Mouse (Mus musculus) urinary bladder, postnatal 14 days (tissue): ENCODE measurements around the gene Tmem125.
"Not testable (repeated sequence)": the region's sequence is repeated elsewhere in the genome, so short reads cannot be mapped to it uniquely, and the experiment has no call there.

Source experiments
- DNase-seq: peaks from one replicate; pipeline ENCODE4 v3.0.0; 2021; ENCODE audit warnings: low spot score

Tmem125 gene

DNA sequence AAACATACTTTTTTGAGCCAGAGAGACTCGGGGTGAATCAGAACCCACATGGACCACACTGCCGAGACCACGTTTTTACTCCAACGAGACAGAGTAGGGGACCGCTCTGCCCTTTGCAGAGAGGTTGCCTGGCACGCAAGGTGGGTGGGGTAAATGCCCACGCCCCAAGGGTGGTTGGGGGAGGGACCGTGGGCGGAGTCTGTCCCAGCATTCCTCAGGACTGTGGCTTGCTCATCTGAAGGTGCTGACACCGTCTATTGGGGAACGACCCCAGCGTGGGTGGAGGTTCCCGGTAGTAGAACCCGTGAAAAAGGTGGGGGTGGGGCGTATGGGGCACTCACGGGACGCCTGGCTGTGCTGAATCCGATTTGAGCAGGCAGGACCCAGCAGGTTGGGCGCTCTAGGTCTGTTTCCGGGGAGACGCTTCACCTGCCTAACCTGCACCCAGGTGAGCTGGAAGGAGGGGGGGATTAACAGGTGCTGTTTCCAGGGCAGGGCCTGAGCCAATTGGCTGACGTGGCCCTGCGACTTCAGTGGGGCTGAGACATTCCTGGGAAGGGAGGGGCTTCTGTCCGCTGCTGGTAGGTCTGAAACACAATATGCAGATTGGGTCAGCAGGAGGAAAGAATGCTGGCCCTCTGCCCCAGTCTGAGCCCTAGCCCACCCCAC is at the start of gene Tmem125:
Gene Tmem125 (minus strand): TSS at position 453 of the 669 bp plus-strand sequence.
- DNase-seq = peak; percentile 83

DNA sequence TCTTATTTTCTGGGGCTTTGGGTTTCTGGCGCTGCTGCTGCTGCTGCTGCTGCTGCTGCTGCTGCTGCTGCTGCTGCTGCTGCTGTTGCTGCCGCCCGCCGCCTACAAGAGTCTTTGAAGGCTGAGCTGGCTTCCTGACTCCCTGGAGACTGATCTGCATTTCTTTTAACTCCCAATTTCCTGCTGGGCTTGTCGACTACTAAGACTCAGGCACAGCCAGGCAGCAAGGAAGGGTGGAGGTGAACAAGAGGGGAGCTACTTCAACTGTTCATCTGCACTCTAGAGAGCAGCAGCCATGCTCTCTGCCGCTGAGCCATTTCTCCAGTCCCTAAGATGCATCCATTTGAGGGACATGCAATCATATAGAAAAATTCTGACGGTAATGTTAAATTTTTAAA is 45.9 kb upstream of the Tmem125 start:
- no peak for DNase-seq

DNA sequence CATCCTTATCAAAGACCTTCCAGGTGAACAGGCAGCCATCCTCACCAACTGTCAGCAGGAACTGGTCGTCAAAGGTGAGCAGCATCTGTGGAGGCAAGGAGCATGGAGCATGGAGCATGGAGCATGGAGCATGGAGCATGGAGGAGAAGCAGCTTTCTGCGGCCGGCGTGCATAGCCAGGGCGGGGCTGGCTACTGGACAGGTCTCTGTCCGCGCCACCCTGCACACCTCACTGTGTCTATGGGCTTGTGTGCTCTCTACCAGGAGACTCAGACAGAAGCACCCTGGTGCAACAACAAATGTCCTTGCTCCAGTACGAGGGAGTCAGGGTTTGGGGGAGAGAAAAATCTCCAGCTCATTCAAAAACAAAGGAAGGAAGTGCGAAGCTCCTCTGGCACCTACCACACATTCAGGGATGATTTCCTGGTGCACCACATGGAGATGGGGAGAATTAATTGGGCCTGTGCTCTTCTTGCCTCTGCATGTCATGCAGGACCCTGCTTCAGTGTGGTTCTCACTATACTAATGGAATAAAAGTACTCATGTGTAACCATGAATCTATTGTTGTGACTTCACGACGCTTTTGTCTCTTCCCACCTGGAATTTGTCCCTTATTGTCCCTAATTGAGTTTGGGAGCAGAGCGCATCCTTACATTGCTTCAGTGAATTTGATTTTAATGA is 45.3 kb upstream of the Tmem125 start:
- DNase-seq = no peak

DNA sequence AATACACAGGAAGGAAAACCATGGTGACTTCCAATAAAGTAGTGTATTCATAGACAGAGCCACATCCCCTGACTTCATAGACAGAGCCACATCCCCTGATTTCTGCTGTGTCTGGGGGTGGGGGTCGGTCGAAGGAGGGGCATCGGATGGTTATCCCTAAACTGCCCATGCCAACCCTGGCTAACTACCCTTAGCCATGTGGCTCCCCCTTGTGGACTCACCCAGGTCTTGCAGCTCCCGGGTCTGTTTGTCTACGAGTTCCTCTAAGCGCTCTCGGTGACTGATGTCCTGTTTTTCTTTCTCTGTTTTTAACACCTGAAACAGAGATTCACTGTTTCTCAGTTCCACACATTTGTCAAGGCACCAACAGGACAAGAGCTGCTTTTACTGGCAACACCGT is 38.8 kb upstream of the Tmem125 start:
- no peak for DNase-seq

DNA sequence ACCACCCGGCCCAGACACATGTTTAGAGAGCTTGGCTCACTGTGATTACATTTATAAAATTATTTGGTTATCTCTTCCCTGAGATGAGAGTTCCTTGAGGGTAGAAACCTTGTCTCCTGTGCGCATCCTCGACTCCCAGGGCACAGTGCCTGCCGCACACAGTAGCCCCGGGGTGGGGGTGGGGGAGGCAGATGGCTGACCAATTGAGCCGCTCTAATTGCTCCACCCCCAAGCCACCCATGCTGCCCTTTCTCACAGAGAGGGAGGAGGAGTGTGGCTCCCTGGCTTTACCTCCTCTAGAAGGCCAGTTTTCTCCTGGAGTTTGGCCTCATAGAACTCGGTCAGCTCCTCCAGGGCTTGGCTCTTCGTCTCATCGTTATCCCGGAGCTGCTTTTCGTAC is 37.7 kb upstream of the Tmem125 start:
- DNase-seq = no peak

DNA sequence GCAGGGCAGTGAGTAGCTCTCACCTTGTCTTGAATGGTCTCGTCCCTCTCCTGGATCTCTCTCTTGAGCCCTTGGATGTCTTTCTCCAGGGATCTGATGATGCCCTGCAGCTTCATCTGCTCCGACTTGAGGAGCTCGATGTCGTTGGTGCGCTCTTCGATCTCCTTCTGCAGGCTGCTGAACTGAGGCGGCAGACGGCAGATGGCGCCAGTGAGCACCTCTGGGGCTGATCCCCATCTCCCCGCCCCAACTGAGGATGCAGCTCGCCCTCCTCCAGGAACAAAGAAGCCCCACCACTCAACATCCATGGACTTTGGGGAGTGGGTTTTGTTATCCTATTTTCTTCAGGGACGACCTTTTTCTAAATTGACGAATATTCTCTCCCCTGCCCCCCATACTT is 35.5 kb upstream of the Tmem125 start:
- DNase-seq = peak; percentile 44

DNA sequence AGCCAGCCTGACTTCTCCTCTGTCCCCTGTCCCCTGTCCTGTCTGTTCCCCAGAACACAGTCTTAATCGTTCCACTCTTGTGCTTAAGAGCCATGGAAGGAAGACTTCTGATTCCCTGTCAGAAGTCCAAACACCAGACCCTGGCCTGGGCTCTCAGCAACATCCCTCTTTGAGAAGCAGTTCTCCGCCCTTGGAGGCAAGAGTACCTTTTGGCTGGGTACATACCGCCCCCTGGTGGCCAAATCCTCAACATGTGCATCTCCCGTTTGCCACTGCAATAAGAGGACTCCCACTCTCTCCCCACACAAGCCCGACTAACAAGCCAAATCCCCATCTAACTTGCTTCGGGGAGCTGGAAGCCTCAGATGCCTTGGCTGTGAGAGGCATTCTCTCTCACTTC is 32.3 kb upstream of the Tmem125 start:
- DNase-seq = peak; percentile 88

DNA sequence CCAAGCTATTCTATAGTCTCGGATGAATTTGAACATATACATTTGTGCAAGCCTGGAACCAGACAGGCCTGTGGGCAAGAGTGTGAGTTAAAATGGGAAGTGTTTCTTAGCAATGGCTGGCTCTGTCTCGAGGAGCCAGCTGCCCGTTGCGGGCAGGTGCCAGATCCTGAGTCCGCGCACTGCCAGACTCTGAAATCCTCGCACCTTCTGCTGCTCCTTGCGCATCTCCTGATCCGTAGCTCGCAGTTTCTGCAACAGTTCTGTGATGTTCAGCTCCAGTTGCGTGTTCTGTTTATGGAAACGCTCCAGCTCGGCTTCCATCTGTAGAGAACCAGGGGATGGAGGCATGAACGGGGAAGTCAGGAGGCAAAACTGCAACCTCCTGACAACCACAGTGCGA is 27.6 kb upstream of the Tmem125 start:
- DNase-seq = no peak

DNA sequence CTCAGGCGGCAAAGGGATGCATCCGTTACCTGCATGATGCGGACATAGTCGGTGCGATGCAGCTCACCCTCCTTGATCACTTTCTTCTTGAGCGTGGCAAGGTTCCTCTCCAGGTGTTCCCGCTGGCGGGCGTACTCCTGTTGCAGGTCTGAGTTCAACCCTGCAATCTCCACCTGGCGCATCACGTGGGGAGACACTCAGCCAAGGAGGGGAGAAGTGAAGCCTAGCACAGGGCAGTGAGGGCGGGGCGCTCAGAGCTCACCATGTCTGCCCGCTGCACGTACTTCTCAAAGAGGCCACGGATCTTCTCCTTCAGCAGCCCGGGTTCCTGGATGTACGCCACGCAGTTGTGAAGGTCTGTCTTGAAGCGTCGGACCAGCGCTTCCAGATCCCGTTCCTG is 25.5 kb upstream of the Tmem125 start:
- DNase-seq = no peak

DNA sequence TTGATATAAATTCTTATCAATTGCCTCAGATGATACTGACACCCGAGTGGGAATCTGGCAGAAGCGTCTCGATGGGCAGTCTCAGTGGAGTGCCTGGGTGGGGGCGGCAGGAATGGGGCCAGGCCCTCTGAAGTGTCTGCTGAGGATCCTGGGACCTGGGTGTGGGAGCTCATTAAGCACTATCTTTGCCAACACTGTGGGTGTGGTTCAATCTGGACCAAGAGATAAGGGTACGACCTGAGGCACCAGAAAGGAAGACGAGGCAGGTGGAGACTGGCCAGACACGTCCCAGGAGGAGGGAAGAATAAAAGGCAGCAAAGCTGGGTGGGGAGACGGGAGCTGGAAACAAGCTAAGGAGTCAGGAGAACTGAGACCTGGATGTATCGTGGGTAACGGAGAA is 24.9 kb upstream of the Tmem125 start:
- DNase-seq = no peak

DNA sequence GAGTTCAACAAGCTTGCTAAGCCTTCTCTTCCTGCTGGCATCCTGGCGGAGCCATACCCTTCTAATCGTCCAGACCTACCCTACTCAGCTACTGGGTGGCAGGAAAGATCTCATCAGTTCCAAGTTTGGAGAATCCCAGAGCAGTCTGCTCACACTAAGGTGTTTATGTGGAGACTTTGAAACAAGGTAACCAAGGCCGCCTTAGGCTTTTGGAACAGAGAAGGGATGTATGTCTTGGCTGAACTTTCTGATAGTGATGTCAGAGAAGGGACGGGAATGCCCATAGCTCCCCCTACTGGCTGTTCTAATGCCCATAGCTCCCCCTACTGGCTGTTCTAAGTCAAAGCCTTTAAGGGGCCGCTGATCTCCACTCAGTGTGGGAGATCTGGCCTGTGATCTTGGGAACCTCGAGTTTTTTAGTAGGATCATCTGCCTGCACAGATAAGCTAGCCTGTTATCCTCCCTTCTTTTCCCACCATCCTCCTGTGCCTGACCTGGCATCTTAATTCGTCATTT is 22.4 kb upstream of the Tmem125 start:
- peak; percentile 60 for DNase-seq

DNA sequence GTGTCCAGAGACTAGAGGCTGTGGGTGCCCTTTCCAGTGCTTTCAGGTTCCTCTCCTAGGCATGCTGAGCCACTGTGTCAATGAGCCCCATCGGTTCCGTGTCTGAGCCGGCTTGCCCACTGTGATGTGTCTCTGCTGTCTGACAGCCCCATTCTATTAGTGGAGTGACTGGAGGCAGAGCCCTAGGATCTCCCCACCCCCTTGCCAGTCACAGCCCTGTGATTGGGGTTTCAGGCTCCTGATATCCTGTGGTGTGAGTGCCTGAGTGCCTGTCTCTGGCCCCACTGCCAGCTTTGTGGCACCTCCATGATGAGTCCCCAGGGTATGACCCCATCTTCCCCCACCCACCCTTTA is 21.1 kb upstream of the Tmem125 start:
- DNase-seq = no peak

DNA sequence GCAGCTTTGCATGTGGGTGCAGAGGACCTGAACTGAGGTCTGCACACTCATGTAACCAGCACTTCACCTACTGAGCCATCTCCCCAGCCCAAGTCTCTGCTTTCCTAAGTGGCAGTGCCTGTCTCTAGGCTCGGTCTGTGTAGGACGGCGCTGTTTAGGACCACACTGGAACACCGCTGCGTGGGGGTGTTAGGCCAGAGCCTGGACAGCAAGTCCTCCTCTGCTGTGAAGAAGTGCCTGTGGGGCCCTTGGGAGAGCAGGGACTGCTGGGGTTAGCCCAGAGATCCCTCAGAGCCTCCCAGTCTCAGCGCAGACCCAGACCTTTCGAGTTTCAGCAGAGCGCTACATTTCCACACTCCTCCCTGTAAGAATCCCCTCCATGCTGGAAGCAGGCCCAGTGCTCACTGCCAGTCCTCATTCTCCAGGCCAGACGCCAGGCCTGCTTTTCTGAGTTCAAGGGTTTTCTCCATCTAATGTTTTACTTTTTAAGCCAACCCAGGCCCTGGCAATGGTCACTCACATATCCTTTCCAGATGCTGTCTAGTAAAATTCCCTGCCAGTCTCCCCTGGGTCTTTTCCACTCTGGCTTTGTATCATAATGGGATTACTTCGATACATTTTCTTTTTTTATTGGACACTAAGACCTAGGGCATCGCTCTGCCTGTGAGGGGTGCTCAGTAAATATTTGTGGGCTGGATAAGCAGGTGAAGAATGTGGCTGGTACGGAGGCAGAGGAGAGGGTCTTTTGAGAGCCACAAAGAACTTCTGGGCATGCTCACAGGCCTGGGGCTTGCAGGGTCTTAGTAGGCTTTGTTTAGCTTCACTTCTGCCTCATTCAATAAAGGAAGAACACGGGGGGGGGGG is 20.4 kb upstream of the Tmem125 start:
- DNase-seq = peak; percentile 25

DNA sequence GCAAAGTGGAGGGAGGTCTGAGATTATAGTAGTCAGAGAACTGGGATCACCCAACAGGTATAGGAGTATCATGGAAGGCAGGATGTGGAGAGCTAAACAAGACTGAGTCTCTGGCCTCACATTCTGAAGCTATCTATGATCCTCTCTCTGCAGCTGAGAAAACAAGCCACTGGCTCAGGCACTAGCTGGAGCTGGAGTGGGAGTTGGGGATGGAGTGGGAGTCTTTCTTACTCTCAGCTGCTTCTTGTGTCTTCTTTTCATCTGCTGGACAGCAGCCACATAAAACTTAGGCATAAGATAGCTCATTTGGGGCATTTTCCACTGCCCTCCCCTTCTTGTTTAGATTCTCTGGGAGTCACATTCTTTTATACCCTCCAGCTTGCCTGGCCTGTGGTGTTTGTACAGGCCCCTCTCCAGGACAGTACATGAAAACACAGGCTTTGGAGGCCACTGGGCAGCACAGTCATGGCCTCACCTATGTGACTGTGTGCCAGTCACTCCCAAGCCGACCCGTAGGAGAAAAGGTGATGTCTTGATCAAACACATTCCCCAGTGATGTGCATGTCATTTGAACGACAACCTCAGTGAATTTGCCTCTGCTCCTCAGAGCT is 9.3 kb upstream of the Tmem125 start:
- DNase-seq = no peak

DNA sequence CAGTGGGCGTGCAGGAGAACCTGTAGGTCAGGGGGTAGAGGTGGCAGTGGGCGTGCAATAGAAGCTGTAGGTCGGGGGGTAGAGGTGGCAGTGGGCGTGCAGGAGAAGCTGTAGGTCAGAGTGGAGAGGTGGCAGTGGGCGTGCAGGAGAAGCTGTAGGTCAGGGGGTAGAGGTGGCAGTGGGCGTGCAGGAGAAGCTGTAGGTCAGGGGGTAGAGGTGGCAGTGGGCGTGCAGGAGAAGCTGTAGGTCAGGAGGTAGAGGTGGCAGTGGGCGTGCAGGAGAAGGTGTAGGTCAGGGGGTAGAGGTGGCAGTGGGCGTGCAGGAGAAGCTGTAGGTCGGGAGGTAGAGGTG is 4.3 kb upstream of the Tmem125 start:
- not testable (repeated sequence) for DNase-seq

DNA sequence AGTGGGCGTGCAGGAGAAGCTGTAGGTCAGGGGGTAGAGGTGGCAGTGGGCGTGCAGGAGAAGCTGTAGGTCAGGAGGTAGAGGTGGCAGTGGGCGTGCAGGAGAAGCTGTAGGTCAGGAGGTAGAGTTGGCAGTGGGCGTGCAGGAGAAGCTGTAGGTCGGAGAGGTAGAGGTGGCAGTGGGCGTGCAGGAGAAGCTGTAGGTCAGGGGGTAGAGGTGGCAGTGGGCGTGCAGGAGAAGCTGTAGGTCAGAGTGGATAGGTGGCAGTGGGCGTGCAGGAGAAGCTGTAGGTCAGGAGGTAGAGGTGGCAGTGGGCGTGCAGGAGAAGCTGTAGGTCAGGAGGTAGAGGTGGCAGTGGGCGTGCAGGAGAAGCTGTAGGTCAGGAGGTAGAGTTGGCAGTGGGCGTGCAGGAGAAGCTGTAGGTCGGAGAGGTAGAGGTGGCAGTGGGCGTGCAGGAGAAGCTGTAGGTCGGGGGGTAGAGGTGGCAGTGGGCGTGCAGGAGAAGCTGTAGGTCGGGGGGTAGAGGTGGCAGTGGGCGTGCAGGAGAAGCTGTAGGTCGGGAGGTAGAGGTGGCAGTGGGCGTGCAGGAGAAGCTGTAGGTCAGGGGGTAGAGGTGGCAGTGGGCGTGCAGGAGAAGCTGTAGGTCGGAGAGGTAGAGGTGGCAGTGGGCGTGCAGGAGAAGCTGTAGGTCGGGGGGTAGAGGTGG is 3.7 kb upstream of the Tmem125 start:
- peak; percentile 67 for DNase-seq

DNA sequence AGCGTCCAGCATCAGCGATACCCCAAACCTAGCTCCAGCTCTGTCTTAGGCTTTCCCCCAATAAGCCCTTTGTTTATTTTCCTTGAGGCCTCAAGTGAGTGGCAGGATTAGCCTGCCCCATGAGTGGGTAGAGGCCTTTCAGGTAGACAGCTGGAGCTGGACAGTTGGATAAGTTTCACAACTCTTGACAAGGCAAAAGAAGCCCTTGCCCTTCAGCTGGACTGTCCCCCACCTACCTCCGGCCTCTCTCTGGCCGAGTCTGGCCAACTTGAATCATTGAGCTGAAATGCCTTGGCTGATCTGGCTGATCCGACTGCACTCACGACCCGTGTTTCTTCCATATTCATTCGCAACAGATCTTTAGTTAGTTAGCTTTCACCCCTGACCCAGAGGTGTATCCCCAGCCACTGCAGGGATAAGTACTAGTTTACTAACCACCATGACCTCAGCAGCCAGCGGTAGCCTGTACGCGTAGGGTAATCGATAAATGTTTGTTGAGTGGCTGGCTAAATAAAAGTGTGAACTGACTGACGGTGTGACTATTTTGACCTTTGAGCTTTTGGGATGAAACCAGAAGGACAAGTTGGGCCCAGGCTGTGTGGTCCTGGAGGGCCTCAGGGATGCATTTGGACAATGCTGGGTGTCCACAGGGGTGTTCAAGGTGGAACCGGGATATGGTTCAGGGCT is 740 bp upstream of the Tmem125 start:
- no peak for DNase-seq

DNA sequence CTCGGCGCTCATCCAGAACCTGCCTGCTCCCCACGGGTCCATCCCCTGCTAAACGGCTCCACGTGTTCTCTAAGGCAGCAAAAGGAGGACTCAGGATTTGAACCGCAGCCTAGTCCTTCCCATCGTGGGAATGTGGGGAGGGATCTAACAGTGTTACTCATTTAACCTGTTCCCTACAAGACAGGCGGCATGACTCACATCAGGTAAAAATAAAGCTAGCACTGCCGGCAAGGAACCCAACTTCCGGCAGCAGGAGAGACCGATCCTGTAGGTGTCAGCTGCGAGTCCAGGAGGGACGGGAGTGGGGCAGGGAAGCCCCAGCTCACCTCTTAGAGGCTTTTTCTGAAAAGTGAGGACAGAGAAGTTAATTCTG is 700 bp downstream of the Tmem125 start:
- DNase-seq = peak; percentile 71

DNA sequence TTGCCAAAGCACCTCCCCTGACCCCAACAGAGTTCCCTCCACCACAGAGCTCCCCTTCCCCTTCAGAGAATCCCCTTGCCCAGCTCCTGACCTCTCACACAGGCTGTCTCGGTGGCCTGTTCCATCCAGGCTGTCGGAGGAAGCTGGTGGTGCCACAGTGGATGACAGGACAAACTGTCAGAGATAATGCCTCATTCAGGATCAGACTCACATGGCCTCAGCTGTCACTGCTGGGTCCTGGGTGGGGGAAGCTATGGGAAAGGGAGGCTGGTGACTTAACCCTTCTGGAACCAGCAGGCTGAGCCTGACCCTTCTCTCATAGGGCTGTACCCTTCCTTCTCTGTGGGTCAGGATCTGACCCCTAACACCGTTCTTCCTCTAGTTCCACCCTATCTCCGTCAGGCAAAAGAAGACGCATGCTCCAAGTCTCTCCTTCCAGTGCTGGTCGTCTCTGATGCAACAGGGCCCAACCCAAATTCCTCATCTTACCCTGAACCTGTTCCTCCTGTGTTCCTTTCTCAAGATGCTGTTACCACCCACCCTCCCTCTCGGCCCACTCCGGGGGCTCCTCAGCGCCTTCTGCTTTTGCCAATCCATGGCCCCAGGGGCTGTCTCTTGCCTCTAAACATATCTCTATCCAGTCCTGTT is 1.2 kb downstream of the Tmem125 start:
- peak; percentile 27 for DNase-seq

DNA sequence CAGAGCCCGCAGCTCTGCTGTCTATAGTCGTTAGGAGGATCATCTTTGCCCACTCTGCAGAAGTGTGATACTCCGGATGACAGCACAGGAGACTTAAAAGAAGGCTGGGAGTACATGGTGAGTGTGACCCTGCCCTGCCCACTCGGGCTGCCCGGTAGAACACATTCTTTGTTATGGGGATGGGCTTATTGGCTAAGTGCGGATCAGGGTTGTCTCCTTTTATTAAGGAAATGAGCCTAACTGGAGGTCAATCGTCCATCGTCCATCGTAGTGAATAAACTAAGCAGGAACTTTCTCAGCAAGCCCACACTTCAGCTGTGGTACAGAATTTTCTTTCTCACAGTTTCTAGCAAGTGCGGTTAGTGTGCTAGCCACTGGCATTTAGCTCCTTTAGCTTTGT is 3.9 kb downstream of the Tmem125 start:
- DNase-seq = no peak

DNA sequence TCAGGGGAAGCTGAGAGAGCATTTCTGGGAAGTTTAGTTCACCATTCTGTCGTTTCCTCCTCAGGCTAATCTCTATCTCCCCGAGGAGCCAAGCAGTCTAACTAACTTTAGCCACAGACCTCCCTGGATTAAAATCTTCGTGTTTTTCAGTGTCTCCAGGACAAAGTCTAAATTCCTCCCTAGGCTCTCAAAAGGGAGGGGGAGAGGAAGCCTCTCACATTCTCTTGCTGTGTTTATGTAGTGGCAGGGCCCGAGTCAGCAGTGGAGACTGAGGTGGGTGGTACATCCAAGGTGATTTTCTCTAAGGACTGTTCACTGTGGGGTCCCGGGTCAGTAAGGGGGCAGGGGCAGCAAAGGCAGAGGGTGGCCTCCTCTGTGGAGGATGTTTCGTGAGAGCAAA is 6.0 kb downstream of the Tmem125 start:
- DNase-seq = no peak
